ENCODE assay signal across 24 mouse cellular contexts in the genomic region with DNA sequence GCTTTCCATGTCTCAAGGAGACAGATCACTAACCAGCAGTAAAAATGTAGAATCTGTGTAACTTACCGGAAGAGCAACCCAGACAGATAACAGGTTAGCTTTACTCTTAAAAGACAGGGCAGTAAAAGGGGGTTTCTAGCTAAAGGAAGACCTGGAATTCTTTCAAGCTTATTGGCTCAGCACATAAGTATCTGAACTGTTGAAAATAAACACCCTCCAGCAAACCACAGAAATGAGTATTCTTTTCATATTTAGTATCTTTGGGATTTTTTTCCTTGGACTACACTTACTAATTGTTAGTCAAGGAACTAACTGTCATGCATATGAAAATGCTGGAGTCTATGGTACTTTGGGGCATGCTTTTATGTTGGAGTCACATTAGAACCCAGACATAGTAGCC.
"Had no signal": no experiment of that assay in that cellular context is flagged by ENCODE, and none has a peak within 500 bp of the region (broad histone marks: within the 10 kb centered on the region; RNA-seq: fewer than 3 reads in every experiment).

No protein-coding gene starts in this region.

- H3K27me3 ChIP-seq: heart, embryonic 13.5 days; heart, embryonic 15.5 days; hindbrain, embryonic 13.5 days; hindbrain, embryonic 15.5 days; limb, embryonic 13.5 days; limb, embryonic 15.5 days; liver, embryonic 12.5 days had no signal

- H3K4me1 ChIP-seq: heart, embryonic 15.5 days had no signal

- H3K9ac ChIP-seq: heart, embryonic 13.5 days; heart, embryonic 15.5 days; hindbrain, embryonic 13.5 days; hindbrain, embryonic 15.5 days; limb, embryonic 13.5 days; limb, embryonic 15.5 days; liver, embryonic 12.5 days had no signal

- DNase-seq: gastrocnemius, postnatal 14 days; gastrocnemius, postnatal 36 days; heart, adult 11 months; heart, adult 2 months; heart, postnatal 14 days; heart, postnatal 36 days; kidney, adult 18-20 months; kidney, adult 8-10 months; kidney, postnatal 10 days; kidney, postnatal 25 days; kidney, postnatal 4 days; layer of hippocampus, postnatal 36 days; left cerebral cortex, postnatal 4 days had no signal

- H3K36me3 ChIP-seq: heart, embryonic 13.5 days; heart, embryonic 15.5 days; hindbrain, embryonic 13.5 days; hindbrain, embryonic 15.5 days; limb, embryonic 13.5 days; limb, embryonic 15.5 days; liver, embryonic 12.5 days had no signal

- H3K27ac ChIP-seq: heart, adult 2 months; heart, embryonic 13.5 days; heart, embryonic 15.5 days; hindbrain, embryonic 13.5 days; hindbrain, embryonic 15.5 days; hindbrain, postnatal 0 days; layer of hippocampus, adult 2 months; limb, embryonic 13.5 days; limb, embryonic 15.5 days had no signal

- ATAC-seq: hindbrain, postnatal 0 days; intestine, postnatal 0 days; liver, embryonic 12.5 days had no signal

- H3K9me3 ChIP-seq: heart, embryonic 13.5 days; heart, embryonic 15.5 days; hindbrain, embryonic 13.5 days; hindbrain, embryonic 15.5 days; limb, embryonic 13.5 days; limb, embryonic 15.5 days; liver, embryonic 12.5 days had no signal

- H3K4me3 ChIP-seq: heart, adult 2 months; heart, embryonic 13.5 days; heart, embryonic 15.5 days; hindbrain, embryonic 13.5 days; hindbrain, embryonic 15.5 days; layer of hippocampus, adult 2 months; limb, embryonic 13.5 days; limb, embryonic 15.5 days; liver, embryonic 12.5 days had no signal

- H3K4me2 ChIP-seq: heart, embryonic 11.5 days; heart, embryonic 13.5 days; heart, embryonic 15.5 days; hindbrain, embryonic 13.5 days; hindbrain, embryonic 15.5 days; limb, embryonic 13.5 days; limb, embryonic 15.5 days had no signal
